Mouse (Mus musculus) small intestine, adult 2 months (tissue): ENCODE data around the gene Mog.

Source experiments
- CTCF ChIP-seq: fragments of 200-500 bp; IDR thresholded peaks from 2 replicates; pipeline ENCODE4 v1.5.1; 2012; ENCODE audit warnings: low read depth, mild to moderate bottlenecking, control low read depth, inconsistent platforms, low read length, moderate library complexity, mixed read lengths; ENCODE audit not compliant: insufficient replicate concordance, insufficient read length; ENCODE audit errors: extremely low read depth
- POLR2A ChIP-seq: fragments of 200-500 bp; IDR thresholded peaks from 2 replicates; pipeline ENCODE4 v1.6.1; 2012; ENCODE audit warnings: low read depth, mild to moderate bottlenecking, control low read depth, inconsistent platforms, low read length, moderate library complexity

- TF ChIP-seq POLR2A (no peak), CTCF (no peak)
Measured at GRCm38 (mm10) chr17:37000863-37001262, 22.3 kb downstream of the Mog start, which contains the start of gene Zfp57.
